Mouse (Mus musculus): ENCODE results near the gene Immp1l. TPM values are rescaled to one million over a fixed set of nuclear protein-coding genes. Genes with fewer than 3 reads are reported as not detected.

Gene Immp1l
- total RNA-seq, 1 experiment: 25.8 TPM

DNA sequence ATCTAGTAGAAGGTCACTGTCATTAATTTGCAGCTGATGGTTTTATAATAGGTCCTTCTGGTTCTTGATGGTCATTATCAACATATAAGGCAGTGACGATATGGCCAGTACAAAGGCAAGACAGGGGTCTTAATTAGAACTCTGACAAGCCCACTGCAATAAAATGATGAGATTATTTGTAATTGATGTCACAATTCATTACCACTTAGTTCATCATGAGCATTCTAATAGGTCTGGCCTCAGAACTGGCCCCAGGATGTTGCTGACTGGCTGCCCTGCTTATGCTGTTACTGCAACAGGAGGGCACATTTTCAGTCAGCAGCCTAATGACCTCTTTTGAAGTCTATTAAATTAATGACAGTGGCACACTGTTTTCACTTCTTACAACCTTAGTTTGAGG lies 59.0 kb downstream of the Immp1l start:
- Histone ChIP-seq H3K9me3 (ENCODE audit: control insufficient read depth, insufficient read depth, low read depth, low read length) (no peaks in the 10 kb centered on the region), H3K4me1 (ENCODE audit: control insufficient read depth in 2 of 2, insufficient read depth in 2 of 2, low read length in 2 of 2, poor library complexity in 1 of 2) (no peaks in the 10 kb centered on the region), H3K4me3 (ENCODE audit: insufficient read depth in 1 of 2, low read depth in 1 of 2, low read length in 2 of 2, poor library complexity in 1 of 2, severe bottlenecking in 1 of 2) (no peak overlapping the region), H3K9ac (ENCODE audit: insufficient read depth, low read depth, low read length, poor library complexity, severe bottlenecking) (no peak overlapping the region), H3K27ac (ENCODE audit: insufficient read depth, low read depth, low read length, poor library complexity, severe bottlenecking) (no peak overlapping the region), H3K36me3 (ENCODE audit: control insufficient read depth, insufficient read depth, low read length, poor library complexity, severe bottlenecking) (0 out of 2 replicates have a peak, but pooled peaks cover 2% of the 10 kb centered on the region)
- in situ Hi-C loops (cut with MboI; ENCODE audit: low sequenced_read_pairs in 2 of 2, unreplicated experiment in 2 of 2): no loop called here
- TF ChIP-seq MAFK (IDR thresholded peaks at IDR 0.05; ENCODE audit: insufficient read depth, low read depth, low read length) (no peak), HCFC1 (IDR thresholded peaks at IDR 0.05; ENCODE audit: borderline replicate concordance, insufficient read depth, low read length) (no peak)
- no peak for DNase-seq (ENCODE audit: low read depth, low spot score)

- Histone ChIP-seq H3K4me1 (ENCODE audit: control insufficient read depth in 2 of 2, insufficient read depth in 2 of 2, low read length in 2 of 2, poor library complexity in 1 of 2) (no peaks in the 10 kb centered on the region), H3K27ac (ENCODE audit: insufficient read depth, low read depth, low read length, poor library complexity, severe bottlenecking) (no peak overlapping the region), H3K4me3 (ENCODE audit: insufficient read depth in 1 of 2, low read depth in 1 of 2, low read length in 2 of 2, poor library complexity in 1 of 2, severe bottlenecking in 1 of 2) (no peak overlapping the region), H3K9ac (ENCODE audit: insufficient read depth, low read depth, low read length, poor library complexity, severe bottlenecking) (no peak overlapping the region), H3K36me3 (ENCODE audit: control insufficient read depth, insufficient read depth, low read length, poor library complexity, severe bottlenecking) (no peaks in the 10 kb centered on the region), H3K9me3 (ENCODE audit: control insufficient read depth, insufficient read depth, low read depth, low read length) (no peaks in the 10 kb centered on the region)
- DNase-seq (ENCODE audit: low read depth, low spot score): no peak
- TF ChIP-seq CHD2 (IDR thresholded peaks at IDR 0.05; ENCODE audit: low read depth, low read length) (no peak), ZC3H11A (IDR thresholded peaks at IDR 0.05; ENCODE audit: borderline replicate concordance, low read depth, low read length) (no peak), HCFC1 (IDR thresholded peaks at IDR 0.05; ENCODE audit: borderline replicate concordance, insufficient read depth, low read length) (no peak), ZNF384 (IDR thresholded peaks at IDR 0.05; ENCODE audit: low read depth, low read length) (no peak), MAFK (IDR thresholded peaks at IDR 0.05; ENCODE audit: insufficient read depth, low read depth, low read length) (no peak)
- in situ Hi-C loops (cut with MboI; ENCODE audit: low sequenced_read_pairs in 2 of 2, unreplicated experiment in 2 of 2): no loop called here
These were observed 69.5 kb downstream of the Immp1l start for GRCm38 (mm10) chr2:105973941-105974340.

- no peak overlapping the region for H3K27ac ChIP-seq (ENCODE audit: insufficient read depth, low read depth, low read length, poor library complexity, severe bottlenecking)
- H3K9ac ChIP-seq (ENCODE audit: insufficient read depth, low read depth, low read length, poor library complexity, severe bottlenecking): no peak overlapping the region
- no peaks in the 10 kb centered on the region for H3K9me3 ChIP-seq (ENCODE audit: control insufficient read depth, insufficient read depth, low read depth, low read length)
- H3K4me3 ChIP-seq (ENCODE audit: insufficient read depth in 1 of 2, low read depth in 1 of 2, low read length in 2 of 2, poor library complexity in 1 of 2, severe bottlenecking in 1 of 2): no peak overlapping the region
- no peaks in the 10 kb centered on the region for H3K36me3 ChIP-seq (ENCODE audit: control insufficient read depth, insufficient read depth, low read length, poor library complexity, severe bottlenecking)
- in situ Hi-C loops (cut with MboI; ENCODE audit: low sequenced_read_pairs in 2 of 2, unreplicated experiment in 2 of 2): no loop called here
- TF ChIP-seq CHD2 (IDR thresholded peaks at IDR 0.05; ENCODE audit: low read depth, low read length) (no peak), ZC3H11A (IDR thresholded peaks at IDR 0.05; ENCODE audit: borderline replicate concordance, low read depth, low read length) (no peak), MAFK (IDR thresholded peaks at IDR 0.05; ENCODE audit: insufficient read depth, low read depth, low read length) (no peak), HCFC1 (IDR thresholded peaks at IDR 0.05; ENCODE audit: borderline replicate concordance, insufficient read depth, low read length) (no peak), ZNF384 (IDR thresholded peaks at IDR 0.05; ENCODE audit: low read depth, low read length) (no peak)
- no peak for DNase-seq (ENCODE audit: low read depth, low spot score)
- H3K4me1 ChIP-seq (ENCODE audit: control insufficient read depth in 2 of 2, insufficient read depth in 2 of 2, low read length in 2 of 2, poor library complexity in 1 of 2): no peaks in the 10 kb centered on the region
These were observed 73.6 kb downstream of the Immp1l start for GRCm38 (mm10) chr2:105978065-105978464.

GRCm38 (mm10) chr2:105985206-105985605 lies 80.8 kb downstream of the Immp1l start:
- H3K9ac ChIP-seq (ENCODE audit: insufficient read depth, low read depth, low read length, poor library complexity, severe bottlenecking): no peak overlapping the region
- H3K9me3 ChIP-seq (ENCODE audit: control insufficient read depth, insufficient read depth, low read depth, low read length): no peaks in the 10 kb centered on the region
- H3K36me3 ChIP-seq (ENCODE audit: control insufficient read depth, insufficient read depth, low read length, poor library complexity, severe bottlenecking): no peaks in the 10 kb centered on the region
- in situ Hi-C loops (cut with MboI; ENCODE audit: low sequenced_read_pairs in 2 of 2, unreplicated experiment in 2 of 2): no loop called here
- no peak for DNase-seq (ENCODE audit: low read depth, low spot score)
- H3K4me1 ChIP-seq (ENCODE audit: control insufficient read depth in 2 of 2, insufficient read depth in 2 of 2, low read length in 2 of 2, poor library complexity in 1 of 2): peaks cover 0 to 3% of the 10 kb centered on the region in 2 experiments; a peak in 2 of 4 replicates
- H3K4me3 ChIP-seq (ENCODE audit: insufficient read depth in 1 of 2, low read depth in 1 of 2, low read length in 2 of 2, poor library complexity in 1 of 2, severe bottlenecking in 1 of 2): no peak overlapping the region
- no peak overlapping the region for H3K27ac ChIP-seq (ENCODE audit: insufficient read depth, low read depth, low read length, poor library complexity, severe bottlenecking)
- TF ChIP-seq MAFK (IDR thresholded peaks at IDR 0.05; ENCODE audit: insufficient read depth, low read depth, low read length): no peak

DNA sequence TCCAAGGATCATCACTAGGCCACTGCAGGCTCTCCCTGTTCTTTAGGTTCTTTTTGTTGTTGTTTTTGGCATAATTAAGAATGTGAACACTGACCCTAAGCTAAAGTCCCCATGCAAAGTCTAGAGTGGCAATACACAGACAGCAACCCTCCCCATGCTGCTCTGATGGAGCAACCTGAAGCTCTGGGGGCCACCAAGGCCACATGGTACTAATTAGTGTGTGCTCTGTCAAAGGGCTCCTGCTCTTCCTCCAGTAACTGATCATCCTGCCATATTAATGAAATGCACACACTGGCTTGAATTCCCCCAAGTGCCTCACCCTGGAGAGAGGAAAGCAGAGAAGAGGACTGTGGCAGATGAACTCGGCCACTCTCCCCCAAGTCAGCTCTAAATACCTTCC lies 82.7 kb downstream of the Immp1l start:
- no peak overlapping the region for H3K27ac ChIP-seq (ENCODE audit: insufficient read depth, low read depth, low read length, poor library complexity, severe bottlenecking)
- no peak overlapping the region for H3K4me3 ChIP-seq (ENCODE audit: insufficient read depth in 1 of 2, low read depth in 1 of 2, low read length in 2 of 2, poor library complexity in 1 of 2, severe bottlenecking in 1 of 2)
- DNase-seq (ENCODE audit: low read depth, low spot score): no peak
- in situ Hi-C loops (cut with MboI; ENCODE audit: low sequenced_read_pairs in 2 of 2, unreplicated experiment in 2 of 2): no loop called here
- no peak for TF ChIP-seq ZNF384 (IDR thresholded peaks at IDR 0.05; ENCODE audit: low read depth, low read length)
- no peak for TF ChIP-seq HCFC1 (IDR thresholded peaks at IDR 0.05; ENCODE audit: borderline replicate concordance, insufficient read depth, low read length)
- TF ChIP-seq ZC3H11A (IDR thresholded peaks at IDR 0.05; ENCODE audit: borderline replicate concordance, low read depth, low read length): no peak
- TF ChIP-seq MAFK (IDR thresholded peaks at IDR 0.05; ENCODE audit: insufficient read depth, low read depth, low read length): no peak
- no peak for TF ChIP-seq CHD2 (IDR thresholded peaks at IDR 0.05; ENCODE audit: low read depth, low read length)
- H3K9me3 ChIP-seq (ENCODE audit: control insufficient read depth, insufficient read depth, low read depth, low read length): no peaks in the 10 kb centered on the region
- no peak overlapping the region for H3K9ac ChIP-seq (ENCODE audit: insufficient read depth, low read depth, low read length, poor library complexity, severe bottlenecking)
- H3K36me3 ChIP-seq (ENCODE audit: control insufficient read depth, insufficient read depth, low read length, poor library complexity, severe bottlenecking): no peaks in the 10 kb centered on the region
- peaks cover 0 to 3% of the 10 kb centered on the region in 2 experiments; a peak in 2 of 4 replicates for H3K4me1 ChIP-seq (ENCODE audit: control insufficient read depth in 2 of 2, insufficient read depth in 2 of 2, low read length in 2 of 2, poor library complexity in 1 of 2)

All from ES-E14 (cell line).